Mouse (Mus musculus): Measurements from ENCODE around the gene Acoxl.
A peak's percentile ranks its signal among the peaks of the same experiment; 100 is the strongest.

Acoxl gene

DNA sequence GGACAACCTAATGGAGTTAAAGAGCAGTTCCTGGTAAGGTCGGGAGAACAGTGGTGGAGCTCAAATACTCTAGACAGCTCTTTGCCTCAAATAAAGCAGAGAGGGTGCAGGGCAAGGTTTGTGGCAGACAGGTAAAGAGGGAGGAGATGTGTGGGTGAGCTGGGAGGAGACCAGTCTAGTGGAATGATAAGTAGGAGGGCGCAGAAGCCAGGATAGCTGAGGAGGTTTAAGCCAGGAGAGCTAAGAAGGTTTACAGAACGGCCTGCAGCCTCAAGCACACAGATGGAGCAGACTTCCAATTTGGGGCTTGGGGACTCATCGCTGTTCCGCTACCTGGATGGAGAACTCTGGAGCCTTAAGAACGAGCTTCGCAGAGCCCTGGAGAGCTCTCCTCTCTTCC, at the start of gene Acoxl:
Acoxl (plus strand) TSS at position 301 of the 400 bp plus-strand sequence.
- DNase-seq (ENCODE audit: low read depth, low spot score), result no peak

DNA sequence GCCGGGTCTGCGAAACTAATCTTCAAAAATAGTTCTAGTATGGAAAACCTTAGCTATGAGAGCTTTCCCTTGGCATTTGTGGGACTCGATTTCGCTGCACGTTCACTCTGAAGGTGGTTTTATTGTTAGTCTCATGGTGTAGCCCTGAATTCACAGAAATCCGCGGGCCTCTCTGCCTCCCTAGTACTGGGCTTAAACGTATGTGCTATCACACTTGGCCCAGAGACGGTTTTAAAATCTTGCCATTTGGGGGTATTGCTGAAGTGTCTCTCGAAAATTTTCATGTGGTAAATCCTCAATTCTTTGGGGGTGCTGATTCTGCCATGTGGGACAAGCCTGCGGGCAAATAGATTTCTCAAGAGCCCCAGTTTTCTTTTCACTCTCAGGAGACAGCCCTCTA, 49.5 kb upstream of the Acoxl start:
- no peak for DNase-seq (ENCODE audit: low read depth, low spot score)

DNA sequence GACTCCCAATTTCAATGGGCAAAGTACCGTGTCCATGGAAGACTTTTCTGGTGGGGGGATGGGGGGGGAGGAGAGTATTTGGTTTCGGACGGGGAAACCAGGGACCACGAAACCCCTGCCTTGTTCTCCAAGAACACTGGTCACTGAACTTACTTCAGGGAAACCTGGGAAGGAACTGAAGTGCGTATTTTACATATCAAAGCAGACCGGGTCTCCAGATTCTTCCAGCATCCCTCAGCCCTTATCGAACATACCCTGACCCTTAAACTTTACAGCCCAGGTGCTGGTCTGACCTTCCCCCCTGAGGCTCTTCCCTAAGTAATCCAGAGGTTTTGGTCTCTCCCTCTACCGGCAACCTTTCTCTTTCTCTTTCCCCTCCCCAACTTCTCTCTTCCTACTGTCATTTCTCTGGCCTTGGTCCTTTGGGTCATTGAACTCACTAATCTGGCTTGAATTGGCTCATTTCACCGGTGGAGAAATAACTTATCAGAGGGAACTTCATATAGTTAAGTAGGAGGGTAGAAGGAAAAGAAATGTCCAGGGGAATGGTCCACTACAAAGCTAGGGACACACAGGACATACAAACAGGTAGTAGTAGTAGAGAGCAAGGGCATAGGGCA, 48.9 kb upstream of the Acoxl start:
- no peak for DNase-seq (ENCODE audit: low read depth, low spot score)

DNA sequence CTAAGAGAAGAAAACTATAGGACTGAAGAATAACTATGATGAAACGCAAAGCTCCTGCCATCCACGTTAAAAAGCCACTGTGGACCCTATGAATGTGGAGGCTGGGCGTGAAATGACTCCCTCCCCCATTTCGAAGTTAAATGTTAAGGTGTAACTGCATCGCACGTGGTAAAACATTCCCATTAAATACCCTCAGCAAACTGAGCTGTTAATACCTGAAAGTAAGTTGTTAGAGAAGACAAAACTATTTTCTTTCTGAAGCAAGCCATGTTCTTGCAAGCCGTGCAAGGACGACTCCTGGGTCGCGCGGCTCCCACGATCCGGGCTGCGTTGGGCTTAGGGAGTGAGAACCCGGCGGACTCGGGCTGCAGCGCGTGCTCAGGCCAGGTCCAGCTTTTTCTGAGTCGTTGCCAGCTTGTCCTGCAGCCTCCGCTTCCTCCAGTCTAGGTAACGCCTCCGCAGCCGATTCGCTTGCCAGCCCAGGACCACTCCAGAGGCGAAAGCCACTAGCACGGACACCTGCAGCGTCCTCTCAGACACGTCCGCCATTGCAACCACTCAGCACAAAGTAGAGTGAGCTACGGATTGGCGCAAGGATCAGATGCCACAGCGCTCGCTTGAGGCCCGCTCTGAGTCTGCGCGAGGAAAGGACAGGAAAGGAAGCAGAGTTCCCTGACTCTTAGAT, 46.6 kb upstream of the Acoxl start, which contains the start of gene Mtln:
Mtln (minus strand) TSS at position 570 of the 685 bp plus-strand sequence.
- peak; percentile 86 for DNase-seq (ENCODE audit: low read depth, low spot score)

DNA sequence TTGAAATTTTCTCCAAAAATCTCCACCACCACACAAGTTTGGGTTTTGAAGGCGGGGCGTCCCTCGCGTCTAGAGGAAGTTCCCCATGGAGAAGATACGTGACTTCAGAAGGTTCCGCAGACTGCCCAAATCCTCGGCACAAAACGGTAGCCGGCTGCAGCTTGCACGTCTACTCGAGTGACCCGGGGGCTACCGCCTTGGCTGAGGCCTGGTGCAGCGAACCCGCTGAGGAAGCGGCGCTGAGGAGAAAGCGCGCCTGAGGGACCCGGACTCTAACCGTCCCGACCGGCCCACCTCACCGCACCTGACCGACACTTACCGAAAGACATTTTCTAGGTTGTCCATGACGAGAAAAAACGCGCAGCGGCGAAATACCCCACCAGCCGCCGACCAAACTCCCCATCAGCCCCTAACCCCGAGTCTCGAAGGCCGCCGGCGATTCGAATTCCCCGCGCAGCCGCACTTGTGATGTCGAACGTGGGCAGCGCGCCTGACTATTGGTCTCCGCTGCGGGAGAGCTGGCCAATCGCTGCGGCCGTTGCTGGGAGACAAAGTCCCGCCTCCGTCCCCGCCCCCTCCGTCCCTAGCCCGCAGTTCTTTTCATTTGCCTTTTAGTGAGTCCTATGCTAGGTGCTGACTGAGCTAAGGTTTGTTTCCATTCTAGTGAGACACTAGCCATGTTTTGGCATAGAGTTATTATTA, 7.1 kb upstream of the Acoxl start, which contains the start of gene Bub1:
Bub1 (minus strand) TSS at position 465 of the 702 bp plus-strand sequence.
- peak; percentile 98 for DNase-seq (ENCODE audit: low read depth, low spot score)

DNA sequence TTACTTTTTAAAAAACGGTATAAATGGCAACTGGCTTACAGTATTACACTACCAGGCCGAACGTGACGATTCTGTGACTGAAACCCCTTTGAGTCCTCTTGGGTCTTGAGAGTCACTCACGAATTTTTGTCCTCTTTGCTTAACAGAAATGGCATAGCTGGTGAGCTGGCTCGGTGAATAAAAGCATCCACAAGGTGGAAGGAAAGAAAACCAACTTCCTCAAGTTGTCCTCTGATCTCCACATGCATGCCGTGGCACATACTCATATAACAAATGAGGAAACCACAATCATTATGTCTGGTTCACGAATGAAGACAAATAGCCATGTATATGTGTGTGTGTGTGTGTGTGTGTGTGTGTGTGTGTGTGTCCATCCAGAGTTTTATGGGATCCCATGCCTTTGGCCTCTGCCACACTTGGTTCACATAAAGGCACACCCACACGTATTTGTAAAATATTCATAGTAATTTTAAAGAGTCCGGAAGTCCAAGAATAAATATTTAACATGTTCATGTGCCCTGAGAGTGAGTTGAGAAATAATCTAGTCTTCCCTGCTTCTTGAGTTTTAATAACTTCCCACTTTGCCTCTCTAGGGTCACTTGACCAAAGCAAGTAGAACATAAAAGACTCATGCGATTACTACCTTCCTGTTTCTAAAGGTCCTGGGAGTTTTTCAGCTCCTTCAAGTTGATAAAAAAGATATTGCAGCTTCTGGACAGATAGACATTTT, 6.4 kb upstream of the Acoxl start:
- DNase-seq (ENCODE audit: low read depth, low spot score), result no peak

DNA sequence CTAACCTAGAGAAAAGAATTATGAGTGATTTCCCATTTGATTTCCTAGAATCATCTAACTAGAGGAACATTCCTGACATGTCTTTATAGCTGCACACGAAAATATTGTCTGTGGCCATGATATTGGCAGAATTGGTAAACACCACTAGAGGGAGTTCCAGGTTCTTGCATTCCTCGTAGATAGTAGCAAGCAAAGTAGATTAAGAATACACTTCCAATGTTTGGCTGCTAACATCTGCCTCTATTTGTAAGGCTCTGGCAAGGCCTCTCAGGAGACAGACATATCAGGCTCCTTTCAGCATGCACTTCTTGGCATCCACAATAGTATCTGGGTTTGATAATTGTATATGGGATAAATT, 5.9 kb upstream of the Acoxl start:
- DNase-seq (ENCODE audit: low read depth, low spot score), result peak; percentile 72

DNA sequence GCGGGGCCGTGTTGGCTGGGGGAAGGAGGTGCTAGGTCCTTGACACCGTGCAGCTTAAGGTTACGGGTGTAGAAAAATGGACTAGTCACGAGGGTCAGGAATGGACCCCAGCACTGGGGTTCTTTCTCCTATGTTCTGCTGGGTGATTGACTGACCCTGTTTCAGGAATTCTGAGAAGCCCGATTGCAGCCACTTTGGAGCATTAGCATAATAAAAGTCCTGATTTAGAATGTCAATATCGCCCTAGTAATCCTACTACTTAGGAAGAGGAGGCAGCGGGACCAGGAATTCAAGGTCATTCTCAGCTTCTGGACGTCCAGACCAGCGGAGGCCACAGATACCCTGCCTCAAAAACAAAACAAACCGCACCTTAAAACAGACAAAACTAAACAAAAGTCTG, 749 bp downstream of the Acoxl start:
- no peak for DNase-seq (ENCODE audit: low read depth, low spot score)

DNA sequence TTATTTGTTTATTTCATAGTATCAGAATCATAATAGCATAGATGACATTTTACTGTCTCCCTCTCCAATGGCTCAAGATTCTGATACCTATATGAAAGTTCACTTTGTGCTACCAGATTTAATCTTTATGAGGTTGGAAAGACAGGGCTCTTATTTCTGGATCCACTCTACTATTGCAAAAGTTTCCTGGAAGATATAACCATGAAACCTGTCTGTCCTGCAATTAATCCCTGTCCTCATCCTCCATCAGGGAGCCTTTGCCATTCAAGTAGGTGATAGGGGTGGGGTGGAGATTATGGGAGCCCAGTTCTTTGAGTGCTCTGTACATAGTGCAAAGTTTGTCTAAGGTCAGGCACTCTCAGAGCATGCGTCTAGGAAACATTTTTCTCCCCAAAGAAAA, 2.7 kb downstream of the Acoxl start:
- DNase-seq (ENCODE audit: low read depth, low spot score), result no peak

DNA sequence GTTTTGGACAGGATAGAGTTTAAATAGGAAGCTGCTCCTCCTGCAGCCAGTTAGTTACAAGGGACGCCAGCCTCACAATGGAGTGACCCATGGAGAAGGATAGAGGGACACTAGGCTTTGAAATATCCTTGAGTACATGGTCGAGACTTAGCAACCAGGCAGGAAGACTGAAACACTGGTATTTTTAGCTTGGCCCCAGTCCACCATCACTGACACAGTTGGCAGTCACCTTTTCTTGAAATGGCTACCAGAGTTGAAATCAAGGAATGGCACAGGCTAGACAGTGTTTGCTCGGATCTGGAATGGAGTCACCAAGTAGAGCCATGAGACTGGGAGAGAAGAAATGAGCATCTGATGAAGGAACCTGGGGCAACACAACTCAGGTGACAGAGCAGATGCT, 3.7 kb downstream of the Acoxl start:
- no peak for DNase-seq (ENCODE audit: low read depth, low spot score)

DNA sequence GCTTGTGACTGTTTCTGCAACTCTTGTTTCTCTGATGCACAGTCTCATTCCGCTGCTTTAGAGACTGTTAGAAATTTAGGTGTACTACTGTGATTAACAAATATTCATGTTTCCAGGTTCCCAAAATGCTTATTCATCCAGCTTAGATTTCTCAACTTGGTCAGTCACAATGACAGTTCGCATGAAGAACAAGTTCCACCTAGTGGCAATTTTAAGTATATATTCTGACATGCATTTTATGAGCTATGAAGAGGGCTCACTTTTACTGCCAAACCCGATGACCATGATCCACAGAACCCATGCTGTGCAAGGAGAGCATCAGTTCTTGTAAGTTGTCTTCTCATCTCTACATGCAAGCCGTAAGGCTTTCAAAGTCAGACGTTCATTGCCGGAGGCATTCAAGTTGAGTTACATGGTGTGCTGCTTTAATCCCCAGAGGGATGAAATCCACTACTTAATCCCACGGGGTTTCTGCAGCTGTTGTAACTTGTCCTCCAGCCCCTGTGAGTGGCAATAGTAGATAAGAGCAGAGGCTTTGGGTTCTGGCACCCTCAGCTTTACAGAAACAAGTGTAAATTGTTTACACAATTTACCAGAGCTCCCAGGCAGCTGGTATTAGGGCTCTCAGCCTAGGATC, 6.8 kb downstream of the Acoxl start:
- peak; percentile 26 for DNase-seq (ENCODE audit: low read depth, low spot score)

DNA sequence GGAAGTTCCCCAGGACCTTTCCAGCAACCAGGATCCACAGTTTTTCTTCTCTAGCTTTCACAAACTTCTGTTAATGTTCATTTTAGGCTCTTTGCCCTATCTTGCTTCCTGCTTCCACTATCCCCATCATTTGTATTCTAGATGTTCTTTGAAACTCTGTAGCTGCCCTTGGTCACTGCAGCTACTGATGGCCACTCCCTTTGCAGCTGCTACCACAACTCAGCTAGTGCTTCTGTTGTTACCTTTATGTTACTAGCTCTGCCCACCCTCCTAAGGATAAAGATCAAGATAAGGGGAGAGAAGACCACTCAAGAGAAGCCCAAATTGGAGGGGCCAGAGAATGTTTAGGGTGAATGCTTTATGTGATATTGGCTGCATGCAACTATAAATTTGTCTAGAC, 7.3 kb downstream of the Acoxl start:
- DNase-seq (ENCODE audit: low read depth, low spot score), result no peak

DNA sequence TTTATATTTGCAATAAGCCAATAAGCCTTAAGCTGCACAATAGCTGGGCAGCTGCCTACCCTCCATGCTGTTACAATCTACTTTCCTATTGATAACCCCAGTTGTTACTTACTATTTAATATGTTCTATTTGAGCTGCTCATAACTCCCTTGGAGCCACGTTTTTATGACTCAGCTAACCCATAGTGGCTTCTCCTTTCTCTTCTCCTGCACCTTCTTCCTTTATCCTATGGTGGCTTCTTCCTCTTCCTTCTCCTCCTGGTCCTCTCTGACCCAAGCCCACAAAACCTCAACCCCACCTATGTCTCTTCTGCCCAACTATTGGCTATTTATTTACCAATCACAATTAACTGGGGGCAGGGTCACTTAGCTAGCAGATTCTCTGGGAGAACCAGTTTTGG, 7.9 kb downstream of the Acoxl start:
- no peak for DNase-seq (ENCODE audit: low read depth, low spot score)

DNA sequence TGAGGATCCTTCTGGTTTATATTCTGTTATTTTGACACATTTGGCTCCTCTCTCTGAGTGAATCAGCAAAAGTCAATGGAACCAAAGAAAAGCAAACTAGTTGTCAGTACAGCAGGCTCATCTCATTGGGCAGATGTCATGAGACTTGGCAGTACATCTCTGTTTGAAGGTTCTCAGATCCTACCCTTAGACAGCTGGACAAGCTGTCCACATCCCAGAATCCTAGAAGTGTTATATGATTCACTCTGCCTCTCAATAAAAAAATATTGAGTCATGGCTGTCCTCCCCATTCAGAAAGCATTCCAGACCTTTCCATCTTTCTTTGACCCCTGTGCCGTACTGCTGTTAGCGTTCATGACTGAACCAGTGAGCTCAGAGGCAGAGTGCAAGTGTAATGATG, 11.7 kb downstream of the Acoxl start:
- DNase-seq (ENCODE audit: low read depth, low spot score), result no peak

DNA sequence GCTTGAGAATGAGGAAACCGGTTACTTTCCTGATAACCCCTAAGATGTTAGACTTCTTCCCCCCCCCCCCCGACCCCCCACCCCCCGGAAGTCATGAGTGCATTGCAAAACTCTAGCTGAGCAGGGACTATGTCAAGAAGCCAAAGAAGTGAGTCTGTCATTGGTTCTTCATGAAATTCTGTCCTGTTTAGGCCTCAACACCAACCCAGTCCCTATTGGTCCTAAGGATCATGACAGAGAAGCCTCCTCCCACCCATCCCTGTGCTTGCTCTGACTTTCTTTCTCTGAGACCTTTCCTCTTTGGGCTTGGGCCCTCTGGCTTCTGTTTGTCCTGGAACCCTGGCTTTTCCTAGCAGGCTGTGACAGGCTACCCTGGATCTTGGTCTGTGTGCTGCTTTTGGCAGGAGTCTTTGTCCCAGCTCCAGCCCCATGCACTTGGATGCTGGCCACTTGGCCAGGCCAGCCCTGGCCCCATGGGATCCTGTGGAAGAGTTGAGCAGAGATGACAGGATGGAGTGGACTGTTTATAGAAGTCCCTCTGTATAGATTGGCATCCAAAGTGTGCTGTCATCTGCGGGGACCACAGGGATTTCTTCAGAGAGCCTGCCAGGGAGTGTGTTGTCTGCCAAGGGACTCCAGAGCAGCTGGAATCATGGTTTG, 15.8 kb downstream of the Acoxl start:
- no peak for DNase-seq (ENCODE audit: low read depth, low spot score)

DNA sequence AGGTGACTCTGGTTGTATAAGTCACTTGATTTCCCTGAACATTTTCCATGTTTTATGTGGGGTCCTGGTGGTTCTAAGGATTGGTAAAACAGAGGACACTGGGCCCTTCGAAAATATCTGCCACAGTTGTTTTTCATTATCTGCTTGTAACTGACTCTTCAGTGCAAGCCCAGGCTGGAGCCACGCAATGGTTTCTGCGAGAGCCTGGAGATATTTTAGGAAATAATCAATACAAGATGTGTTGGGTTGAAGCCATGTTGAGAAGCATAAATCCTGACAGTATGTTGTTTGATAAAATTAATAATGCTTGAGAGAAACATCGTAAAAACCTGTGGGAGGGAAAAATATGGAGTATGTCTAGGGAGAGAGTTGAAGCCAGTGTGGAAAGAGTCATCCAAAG, 25.7 kb downstream of the Acoxl start:
- no peak for DNase-seq (ENCODE audit: low read depth, low spot score)

DNA sequence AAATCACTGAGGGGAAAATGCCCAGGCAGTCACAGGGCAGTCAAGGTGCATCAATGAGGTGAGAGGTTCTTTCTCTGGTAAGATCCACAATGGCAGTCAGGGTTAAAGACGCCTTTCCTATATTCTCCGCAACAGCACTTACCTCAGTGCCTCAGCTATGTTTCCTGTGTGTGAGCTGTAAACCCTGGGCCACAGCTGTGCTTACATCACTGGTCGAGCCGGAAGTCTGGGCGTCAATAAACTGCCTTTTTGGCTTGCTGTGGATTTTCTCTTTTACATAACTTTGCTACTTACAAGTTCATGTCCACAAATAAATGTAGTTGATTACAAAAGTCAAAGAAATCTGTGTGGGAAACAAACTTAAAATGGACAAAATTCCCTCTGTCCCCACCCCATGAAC, 42.4 kb downstream of the Acoxl start:
- peak; percentile 52 for DNase-seq (ENCODE audit: low read depth, low spot score)

DNA sequence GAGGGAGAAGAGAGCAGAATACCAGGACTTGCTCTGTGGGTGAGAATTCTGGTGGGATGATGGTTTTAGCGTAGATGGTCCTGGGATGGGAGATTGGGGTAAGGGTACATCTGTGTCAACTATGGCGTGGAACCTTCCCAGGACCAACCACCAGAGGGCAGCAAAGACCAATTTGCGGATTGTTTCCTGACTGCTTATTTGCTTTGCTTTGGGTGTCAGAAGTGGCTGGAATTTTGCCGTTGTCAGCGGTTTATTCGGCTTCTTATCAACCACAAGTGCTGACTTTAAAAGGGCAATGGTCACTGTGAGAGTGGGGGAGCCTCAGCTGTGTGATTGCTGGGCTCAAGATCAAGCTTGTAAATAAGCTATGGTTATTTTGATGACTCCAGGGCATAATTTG, 50.8 kb downstream of the Acoxl start:
- peak; percentile 89 for DNase-seq (ENCODE audit: low read depth, low spot score)

DNA sequence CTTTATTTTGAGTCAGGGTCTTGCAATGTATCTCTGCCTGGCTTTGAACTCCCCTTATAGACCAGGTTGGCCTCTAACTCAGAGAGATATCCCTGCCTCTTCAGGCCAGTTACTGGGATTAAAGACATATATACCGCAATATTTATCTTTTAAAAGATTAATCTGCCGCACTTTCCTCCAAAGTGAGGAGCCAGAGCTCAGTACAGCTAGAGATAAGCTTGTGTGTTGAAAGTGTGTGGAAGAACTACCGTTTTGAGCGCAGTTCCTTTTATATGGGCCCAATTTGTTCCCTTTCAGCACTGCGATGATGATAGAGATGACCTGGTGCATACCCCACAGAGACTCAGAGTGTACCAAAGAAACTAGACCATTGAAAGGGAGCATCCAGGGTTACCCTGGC, 51.3 kb downstream of the Acoxl start:
- DNase-seq (ENCODE audit: low read depth, low spot score), result no peak

DNA sequence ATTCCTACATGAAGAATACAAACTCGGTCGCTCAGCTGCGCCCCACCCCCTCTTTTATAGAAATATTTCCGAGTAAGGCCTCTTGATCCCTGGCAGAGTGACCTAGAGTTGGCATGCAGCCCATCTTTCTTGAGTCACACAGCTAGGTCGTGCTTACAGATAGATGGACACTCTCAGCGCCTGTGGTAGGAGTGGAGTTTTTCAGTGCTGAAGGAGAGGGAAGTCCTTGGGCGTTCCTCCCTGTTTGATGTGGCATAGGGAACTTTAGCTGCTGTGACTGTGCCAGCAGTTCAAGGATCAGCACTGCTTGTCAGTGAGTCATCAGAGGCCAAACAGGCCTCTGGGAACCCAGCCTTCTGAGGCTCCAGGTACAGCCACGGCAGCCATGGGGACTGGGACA, 51.9 kb downstream of the Acoxl start:
- peak; percentile 26 for DNase-seq (ENCODE audit: low read depth, low spot score)

DNA sequence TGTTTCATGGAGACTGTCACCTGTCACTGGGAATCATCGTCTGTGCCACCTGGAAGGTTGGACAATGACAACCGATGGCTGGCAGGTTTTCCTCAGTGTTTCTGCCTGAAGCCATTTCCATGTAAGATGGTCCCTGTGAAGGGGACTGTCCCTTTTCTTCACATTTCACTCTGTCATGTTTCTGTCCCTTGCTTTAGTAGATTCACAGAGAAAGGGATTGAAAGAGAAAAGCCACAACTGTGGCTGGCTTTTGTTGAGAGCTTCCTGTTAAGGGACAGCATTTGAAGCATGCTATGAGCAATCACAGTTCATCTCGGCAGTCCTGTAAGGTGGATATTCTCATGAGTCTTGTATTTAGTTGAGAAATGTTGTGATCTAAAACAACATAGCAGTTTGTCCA, 52.4 kb downstream of the Acoxl start:
- DNase-seq (ENCODE audit: low read depth, low spot score), result no peak
